Mouse (Mus musculus) megakaryocyte progenitor cell, adult 5-6 weeks (primary cell): ENCODE data around the gene Olfr1008. TPM values are rescaled to one million over a fixed set of nuclear protein-coding genes. Genes with fewer than 3 reads are reported as not detected.
"Not testable (repeated sequence)": the region's sequence is repeated elsewhere in the genome, so short reads cannot be mapped to it uniquely, and the experiment has no call there.

Experiments used
- ATAC-seq: replicated peaks from 2 replicates; pipeline ENCODE4 v1.8.0; 2016; ENCODE audit warnings: mild to moderate bottlenecking, moderate TSS enrichment, inconsistent platforms; ENCODE audit not compliant: poor library complexity
- total RNA-seq, 2 experiments: library from RNA; stranded (forward) in 1 of 2; stranded (reverse) in 1 of 2; fragments of 157-497, 149-512 nt in 1 of 2; fragments of 200-1000 nt in 1 of 2; gene quantifications; 2 replicates each; pipeline versions ENCODE4 v1.2.3 to v1.2.4; 2015 to 2017

The Olfr1008 gene
- total RNA-seq (2015) (not detected in 2 replicates), total RNA-seq (2017) (not detected in 2 replicates)

DNA sequence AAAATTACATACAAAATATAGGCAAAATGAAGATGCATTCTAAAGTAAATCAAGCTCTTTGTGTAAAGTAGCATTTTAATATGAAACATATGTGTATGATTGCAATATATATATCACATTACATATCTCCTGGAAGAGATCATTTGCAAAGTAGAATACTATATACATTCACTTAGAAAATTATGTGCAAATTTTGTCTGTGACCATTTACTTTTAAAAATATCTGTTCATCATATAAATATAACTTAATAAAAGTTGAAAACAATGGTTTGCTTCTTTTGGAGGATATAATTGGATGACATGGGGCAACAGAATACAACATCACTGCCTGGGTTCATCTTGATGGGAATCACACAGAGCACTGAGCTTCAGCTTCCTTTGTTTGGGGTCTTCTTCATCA is at the start of gene Olfr1008:
Olfr1008 (plus strand) TSS at position 301 of the 400 bp plus-strand sequence.
- no peak for ATAC-seq

DNA sequence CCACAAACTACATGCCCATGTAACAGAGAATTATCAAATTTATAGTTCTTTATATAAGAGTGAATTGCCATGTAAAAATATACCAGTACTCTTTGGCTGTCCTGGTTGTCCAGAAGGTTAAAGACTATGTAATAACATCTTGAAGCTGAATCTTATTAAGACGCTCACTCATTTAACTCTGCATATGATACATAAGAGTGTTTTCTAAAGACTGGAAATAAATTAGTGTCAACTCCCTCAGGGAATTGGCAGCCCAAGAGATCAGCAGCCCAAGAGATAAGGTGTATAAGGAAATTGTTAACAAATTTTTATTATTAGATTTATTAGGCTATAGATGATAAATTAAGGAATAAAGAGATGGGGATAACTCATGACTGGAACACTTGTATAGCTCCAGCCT is 38.6 kb upstream of the Olfr1008 start, which contains the start of gene Olfr1002:
Olfr1002 (minus strand) TSS at position 101 of the 400 bp plus-strand sequence.
- ATAC-seq: no peak

DNA sequence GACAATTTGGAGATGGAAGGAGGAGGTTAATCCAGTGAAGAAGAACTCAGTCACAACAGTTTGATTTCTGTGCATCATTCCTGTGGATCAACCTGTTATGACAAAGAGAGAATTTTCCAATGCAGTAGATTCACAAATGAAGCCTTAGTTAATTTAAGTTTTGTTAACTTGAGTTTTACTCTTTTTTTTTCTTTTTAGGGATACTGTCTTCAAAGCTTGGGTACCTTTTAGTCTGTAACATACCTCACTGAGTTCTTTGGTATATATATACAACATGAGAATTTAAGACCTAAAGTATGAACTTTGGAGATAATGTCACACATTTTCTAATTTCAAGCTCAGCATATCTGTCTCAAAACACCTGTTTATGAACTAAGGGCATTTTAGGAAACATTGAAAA is 24.9 kb upstream of the Olfr1008 start, which contains the start of gene Olfr154:
Olfr154 (minus strand) TSS at position 101 of the 400 bp plus-strand sequence.
- ATAC-seq: not testable (repeated sequence)

DNA sequence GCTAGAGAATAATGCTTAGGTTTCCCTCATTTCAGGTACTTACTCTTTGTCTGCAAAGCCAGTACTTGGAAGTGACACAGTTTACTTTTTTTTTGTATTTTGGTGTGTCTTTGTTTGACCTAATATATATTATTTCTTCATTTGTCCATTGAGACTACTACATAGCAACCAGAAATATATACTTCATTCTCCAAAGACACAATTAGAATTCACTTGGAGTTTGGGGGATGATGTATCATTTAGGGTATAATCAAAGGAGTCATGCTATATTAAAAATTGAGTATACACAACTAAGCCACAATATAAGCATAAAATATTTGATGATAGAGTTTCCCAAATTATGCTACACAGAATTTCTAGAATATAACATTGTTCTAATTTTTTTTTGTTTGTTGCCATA is 10.6 kb upstream of the Olfr1008 start, which contains the start of gene Olfr1006:
Olfr1006 (minus strand) TSS at position 101 of the 400 bp plus-strand sequence.
- no peak for ATAC-seq

DNA sequence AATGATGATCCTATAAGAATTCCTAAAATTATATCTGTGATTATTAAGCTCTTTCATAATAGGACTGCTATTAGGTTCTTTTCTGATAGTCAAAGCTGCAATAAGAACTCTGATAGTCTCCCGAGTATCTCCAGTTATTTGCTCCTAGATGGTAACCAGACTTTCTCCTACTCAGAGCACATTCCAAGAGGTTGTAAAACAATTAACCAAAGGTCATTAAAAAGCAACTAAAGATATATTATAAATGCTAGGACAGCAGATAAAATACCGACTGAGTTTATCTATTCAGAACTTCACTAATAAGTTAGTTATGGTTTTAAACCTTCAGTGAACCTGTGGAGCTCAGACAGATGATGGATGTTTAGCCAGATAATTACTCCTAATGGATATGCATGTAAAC is 21.4 kb downstream of the Olfr1008 start:
- ATAC-seq: not testable (repeated sequence)

DNA sequence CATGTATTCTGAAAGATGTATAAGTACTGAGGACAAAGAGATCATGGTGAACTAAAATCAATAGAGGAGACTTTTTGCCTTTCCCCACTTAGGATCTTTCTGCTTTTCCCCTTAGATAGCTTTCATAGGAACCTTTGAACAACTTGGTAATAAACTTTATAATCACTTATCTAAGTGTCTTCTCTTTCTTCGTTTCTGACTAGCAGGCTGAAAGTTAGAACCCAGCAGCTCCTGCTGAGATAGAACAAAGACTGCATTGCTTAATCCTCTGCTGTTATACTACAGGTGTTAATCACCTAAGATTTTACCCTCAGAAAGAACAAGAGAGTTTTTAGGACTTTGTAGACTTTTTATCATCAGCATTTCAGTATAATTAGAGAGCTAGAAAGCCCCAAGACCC is 21.9 kb downstream of the Olfr1008 start:
- no peak for ATAC-seq

DNA sequence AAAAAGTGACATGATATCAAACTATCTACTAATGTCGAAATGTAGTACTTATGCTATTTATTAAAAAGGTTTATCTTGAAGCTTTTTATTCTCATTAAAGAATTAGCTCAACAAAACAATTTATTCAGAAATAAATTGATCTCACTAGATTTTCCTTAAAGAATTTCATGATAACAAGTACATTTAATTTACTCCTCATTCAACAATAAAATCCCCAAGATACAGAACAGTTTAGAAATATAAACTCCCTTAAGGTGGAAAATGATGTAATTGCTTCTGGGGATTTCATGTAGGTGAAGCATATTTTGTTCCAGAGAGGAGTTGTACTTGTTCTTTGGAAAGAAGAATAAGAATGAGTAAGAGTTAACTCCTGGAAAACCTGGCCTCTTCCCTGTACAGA is 25.9 kb downstream of the Olfr1008 start, which contains the start of gene Olfr1009:
Olfr1009 (plus strand) TSS at position 301 of the 400 bp plus-strand sequence.
- no peak for ATAC-seq

DNA sequence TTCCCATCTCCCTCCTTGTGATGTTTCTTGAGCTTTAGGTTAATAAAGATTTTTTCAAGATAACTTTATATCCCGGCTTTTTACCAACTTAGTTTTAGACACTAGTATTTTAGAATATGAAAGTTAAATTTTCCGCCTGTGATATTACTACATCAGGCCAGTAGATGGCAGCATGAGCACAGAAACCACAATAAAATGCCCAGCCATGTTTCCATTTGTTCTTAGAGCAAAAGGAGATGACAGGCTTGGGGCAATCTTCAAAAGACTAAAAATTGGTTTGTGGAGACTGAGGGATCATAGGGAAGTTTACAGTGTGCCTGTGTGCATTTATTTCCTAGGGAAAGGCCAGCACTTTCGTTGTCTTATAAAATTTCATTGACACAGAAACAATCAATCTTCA is 36.6 kb downstream of the Olfr1008 start:
- peak; percentile 98 for ATAC-seq

Other genes with a start within 250 kb of the Olfr1008 start
- not detected in 2 replicates for gene Olfr995, start 245.8 kb upstream of the Olfr1008 start, total RNA-seq (2015)
- not detected in 2 replicates for gene Olfr995, start 245.8 kb upstream of the Olfr1008 start, total RNA-seq (2017)
- gene 4833423E24Rik, start 170.4 kb upstream of the Olfr1008 start, total RNA-seq (2015): not detected in 2 replicates
- not detected in 2 replicates for gene 4833423E24Rik, start 170.4 kb upstream of the Olfr1008 start, total RNA-seq (2017)
- not detected in 2 replicates for gene Olfr996, start 110.2 kb upstream of the Olfr1008 start, total RNA-seq (2015)
- not detected in 2 replicates for gene Olfr996, start 110.2 kb upstream of the Olfr1008 start, total RNA-seq (2017)
- not detected in 2 replicates for gene Olfr998, start 100.5 kb upstream of the Olfr1008 start, total RNA-seq (2015)
- gene Olfr998, start 100.5 kb upstream of the Olfr1008 start, total RNA-seq (2017): not detected in 2 replicates
- gene Olfr1000, start 77.5 kb upstream of the Olfr1008 start, total RNA-seq (2015): not detected in 2 replicates
- not detected in 2 replicates for gene Olfr1000, start 77.5 kb upstream of the Olfr1008 start, total RNA-seq (2017)
- gene Olfr1002, start 38.7 kb upstream of the Olfr1008 start, total RNA-seq (2015): not detected in 2 replicates
- gene Olfr1002, start 38.7 kb upstream of the Olfr1008 start, total RNA-seq (2017): not detected in 2 replicates
- not detected in 2 replicates for gene Olfr154, start 25.0 kb upstream of the Olfr1008 start, total RNA-seq (2015)
- not detected in 2 replicates for gene Olfr154, start 25.0 kb upstream of the Olfr1008 start, total RNA-seq (2017)
- not detected in 2 replicates for gene Olfr1006, start 10.7 kb upstream of the Olfr1008 start, total RNA-seq (2015)
- not detected in 2 replicates for gene Olfr1006, start 10.7 kb upstream of the Olfr1008 start, total RNA-seq (2017)
- not detected in 2 replicates for gene Olfr1009, start 26.0 kb downstream of the Olfr1008 start, total RNA-seq (2015)
- not detected in 2 replicates for gene Olfr1009, start 26.0 kb downstream of the Olfr1008 start, total RNA-seq (2017)
- not detected in 2 replicates for gene Olfr1012, start 73.3 kb downstream of the Olfr1008 start, total RNA-seq (2015)
- not detected in 2 replicates for gene Olfr1012, start 73.3 kb downstream of the Olfr1008 start, total RNA-seq (2017)
- gene Olfr1013, start 77.7 kb downstream of the Olfr1008 start, total RNA-seq (2015): not detected in 2 replicates
- gene Olfr1013, start 77.7 kb downstream of the Olfr1008 start, total RNA-seq (2017): not detected in 2 replicates
- gene Olfr1014, start 83.3 kb downstream of the Olfr1008 start, total RNA-seq (2015): not detected in 2 replicates
- not detected in 2 replicates for gene Olfr1014, start 83.3 kb downstream of the Olfr1008 start, total RNA-seq (2017)
- gene Olfr1015, start 92.6 kb downstream of the Olfr1008 start, total RNA-seq (2015): not detected in 2 replicates
- gene Olfr1015, start 92.6 kb downstream of the Olfr1008 start, total RNA-seq (2017): not detected in 2 replicates
- gene Olfr1016, start 113.1 kb downstream of the Olfr1008 start, total RNA-seq (2015): not detected in 2 replicates
- not detected in 2 replicates for gene Olfr1016, start 113.1 kb downstream of the Olfr1008 start, total RNA-seq (2017)
- not detected in 2 replicates for gene Olfr1018, start 129.0 kb downstream of the Olfr1008 start, total RNA-seq (2015)
- gene Olfr1018, start 129.0 kb downstream of the Olfr1008 start, total RNA-seq (2017): not detected in 2 replicates
- gene Olfr1019, start 156.1 kb downstream of the Olfr1008 start, total RNA-seq (2015): not detected in 2 replicates
- not detected in 2 replicates for gene Olfr1019, start 156.1 kb downstream of the Olfr1008 start, total RNA-seq (2017)
- gene Olfr1020, start 157.6 kb downstream of the Olfr1008 start, total RNA-seq (2015): not detected in 2 replicates
- not detected in 2 replicates for gene Olfr1020, start 157.6 kb downstream of the Olfr1008 start, total RNA-seq (2017)
- gene Olfr1022, start 179.2 kb downstream of the Olfr1008 start, total RNA-seq (2015): not detected in 2 replicates
- gene Olfr1022, start 179.2 kb downstream of the Olfr1008 start, total RNA-seq (2017): not detected in 2 replicates
- not detected in 2 replicates for gene Olfr1023, start 196.2 kb downstream of the Olfr1008 start, total RNA-seq (2015)
- gene Olfr1023, start 196.2 kb downstream of the Olfr1008 start, total RNA-seq (2017): not detected in 2 replicates
- gene Olfr1024, start 215.6 kb downstream of the Olfr1008 start, total RNA-seq (2015): not detected in 2 replicates
- not detected in 2 replicates for gene Olfr1024, start 215.6 kb downstream of the Olfr1008 start, total RNA-seq (2017)
- not detected in 2 replicates for gene Olfr1025-ps1, start 225.8 kb downstream of the Olfr1008 start, total RNA-seq (2015)
- gene Olfr1025-ps1, start 225.8 kb downstream of the Olfr1008 start, total RNA-seq (2017): not detected in 2 replicates
- gene Olfr1026, start 232.1 kb downstream of the Olfr1008 start, total RNA-seq (2015): not detected in 2 replicates
- not detected in 2 replicates for gene Olfr1026, start 232.1 kb downstream of the Olfr1008 start, total RNA-seq (2017)